Mouse (Mus musculus) lung, postnatal 10 days (tissue): Measurements from ENCODE around the gene Zfp85.
A peak's percentile ranks its signal among the peaks of the same experiment; 100 is the strongest.
"Not testable (repeated sequence)": the region's sequence is repeated elsewhere in the genome, so short reads cannot be mapped to it uniquely, and the experiment has no call there.

Experiments used
- DNase-seq: peaks from one replicate; pipeline ENCODE4 v3.0.0; 2021

Zfp85 gene

DNA sequence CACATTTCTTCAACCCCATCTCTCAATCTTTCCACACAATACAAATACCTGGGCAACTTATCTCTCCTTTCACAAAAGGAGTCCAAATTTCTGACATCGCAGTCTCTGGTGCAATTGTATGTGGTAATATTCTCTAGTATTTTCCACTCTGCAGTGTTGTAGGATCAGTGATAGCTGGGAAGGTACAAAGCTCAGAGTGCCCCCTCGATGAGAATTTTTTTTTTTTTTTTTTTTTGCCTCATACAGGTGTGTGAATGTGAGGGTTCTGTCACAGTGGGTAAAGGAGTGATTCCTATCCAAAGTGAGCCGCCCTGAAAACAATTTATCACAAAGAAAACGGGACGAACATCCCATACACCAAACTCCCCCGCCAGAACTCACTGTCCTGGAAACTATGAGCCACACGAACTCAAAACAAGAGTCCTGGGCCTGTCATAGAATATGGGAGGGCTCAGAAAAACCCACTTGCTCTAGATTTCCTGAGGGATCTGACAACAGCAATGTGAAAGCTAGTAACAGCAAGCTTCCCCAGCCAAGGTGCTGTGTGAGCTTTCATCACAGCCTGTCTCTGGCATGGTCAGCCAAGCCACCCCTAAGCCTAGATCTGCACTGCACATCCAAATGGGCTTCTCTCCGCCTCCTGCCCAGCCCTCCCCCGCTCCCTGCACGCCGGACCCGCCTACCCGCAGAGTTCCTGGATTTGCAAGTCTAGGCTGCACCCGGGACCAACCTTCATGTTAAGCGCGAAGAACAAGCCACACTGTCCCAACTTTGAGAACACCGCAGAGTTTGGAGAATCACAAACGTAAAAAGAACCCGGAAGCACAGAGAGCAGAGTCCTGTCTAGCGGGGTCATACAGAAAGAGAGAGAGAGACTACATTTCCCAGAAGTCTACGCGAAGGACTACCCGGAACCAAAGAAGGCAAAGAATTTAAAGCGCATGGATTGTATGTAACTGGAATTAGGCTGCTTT, at the start of gene Zfp85:
Gene Zfp85, minus strand, starts transcription at position 896 of the 974 bp plus-strand sequence.
- peak; percentile 77 for DNase-seq

DNA sequence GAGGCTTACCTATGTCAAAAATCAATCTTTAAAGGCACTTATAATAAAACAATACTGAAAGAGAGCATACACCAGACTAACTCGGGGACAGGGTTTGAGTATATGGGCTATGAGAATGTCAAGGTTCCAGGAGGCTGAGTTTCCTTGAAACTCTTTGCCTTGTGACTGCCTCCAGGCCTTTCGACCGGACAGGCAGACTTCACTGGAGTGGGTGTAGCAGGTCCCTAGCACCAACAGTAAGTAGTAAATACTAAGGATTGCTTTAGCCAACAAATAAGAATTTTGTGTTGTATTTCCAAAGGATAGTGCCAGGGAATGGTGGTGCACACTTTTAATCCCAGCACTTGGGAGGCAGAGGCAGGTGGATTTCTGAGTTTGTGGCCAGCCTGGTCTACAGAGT, 44.1 kb upstream of the Zfp85 start:
- DNase-seq = not testable (repeated sequence)

DNA sequence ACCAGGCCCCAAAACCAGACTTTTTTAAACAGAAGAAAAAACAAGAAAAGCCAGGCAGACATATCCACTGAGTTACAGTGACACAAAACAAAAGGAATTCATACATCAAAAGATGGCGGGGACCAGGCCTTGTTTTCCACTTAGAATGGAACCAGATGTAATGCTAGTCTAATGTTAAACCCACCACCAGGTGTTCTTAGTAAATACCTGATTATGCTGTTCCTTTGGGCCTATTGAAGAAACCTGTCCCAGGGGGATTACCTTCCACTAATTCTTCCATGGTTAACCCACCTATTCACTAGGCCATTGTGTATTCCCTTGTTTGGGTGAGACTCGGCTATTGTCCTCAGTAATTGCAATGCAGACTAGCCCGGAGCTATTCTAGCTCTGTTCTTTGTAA, 43.6 kb upstream of the Zfp85 start:
- no peak for DNase-seq

DNA sequence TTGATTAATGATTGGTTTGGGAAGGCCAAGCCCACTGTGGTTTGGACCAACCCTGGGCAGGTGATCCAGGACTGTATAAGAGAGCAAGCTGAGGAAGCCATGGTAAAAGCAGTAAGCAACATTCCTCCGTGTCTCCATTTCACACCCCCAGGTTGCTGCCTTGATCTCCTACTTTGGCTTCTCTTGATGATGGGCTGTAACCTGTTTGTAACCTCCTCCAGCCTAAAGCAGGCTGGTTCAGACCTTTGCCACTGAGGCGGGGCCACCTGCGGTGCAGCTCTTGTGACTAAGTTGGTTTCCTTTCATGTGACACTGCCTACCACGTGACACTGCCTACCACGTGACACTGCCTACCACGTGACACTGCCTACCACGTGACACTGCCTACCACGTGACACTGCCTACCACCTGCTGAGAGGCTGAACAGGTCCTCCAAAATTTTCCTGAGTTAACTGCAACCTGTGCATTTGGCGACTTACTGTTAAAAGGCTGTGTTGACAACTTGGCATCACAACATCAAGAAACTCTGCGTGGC, 37.0 kb upstream of the Zfp85 start:
- no peak for DNase-seq

DNA sequence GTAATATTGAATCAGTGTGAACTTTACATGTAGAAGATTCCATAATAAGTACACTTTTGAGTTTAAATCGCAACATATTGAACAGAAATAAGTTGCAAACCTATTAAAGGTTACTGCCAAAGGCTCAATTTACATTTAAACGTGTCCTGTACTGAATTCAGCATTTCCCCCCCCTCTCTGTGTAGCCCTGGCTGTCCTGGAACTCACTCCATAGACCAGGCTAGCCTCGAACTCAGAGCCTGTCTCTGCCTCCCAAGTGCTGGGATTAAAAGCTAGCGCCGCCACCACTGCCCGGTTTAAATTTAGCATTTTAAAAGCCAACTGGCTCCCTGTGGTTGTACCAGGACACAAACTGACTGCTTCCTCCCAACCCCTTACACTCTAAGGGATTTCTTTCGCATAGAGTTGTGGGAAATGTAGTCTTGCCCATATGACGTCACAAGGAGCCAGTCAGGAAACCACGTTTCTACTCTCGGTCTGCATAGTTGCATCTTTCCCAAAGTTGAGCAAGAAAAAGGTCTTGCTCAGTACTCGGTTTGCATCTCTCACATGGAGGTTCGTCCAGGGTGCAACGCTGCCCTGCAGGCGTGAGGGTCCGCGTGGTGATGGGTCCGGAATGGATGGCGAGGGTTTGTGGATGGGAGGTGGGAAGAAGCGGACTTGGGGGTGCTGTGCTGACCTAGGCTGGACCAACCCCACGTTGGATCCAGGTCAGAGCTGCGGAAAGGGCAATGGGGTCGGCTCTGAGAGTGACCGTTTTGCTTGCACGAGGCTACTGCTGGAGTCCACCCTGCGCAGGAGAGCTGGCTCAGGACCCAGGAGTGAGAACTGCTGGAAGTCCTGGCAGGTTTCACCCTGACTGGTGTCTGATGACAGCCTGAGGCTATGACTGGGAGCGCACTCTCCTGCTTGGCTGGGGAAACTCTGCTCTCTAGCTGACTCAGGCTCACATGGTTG, 24.5 kb upstream of the Zfp85 start, which contains the start of gene Zfp493:
Gene Zfp493, plus strand, starts transcription at position 429 of the 957 bp plus-strand sequence.
- peak; percentile 84 for DNase-seq

- no peak for DNase-seq
These were observed 8.2 kb upstream of the Zfp85 start for GRCm38 (mm10) chr13:67763031-67763768.

GRCm38 (mm10) chr13:67759966-67760365, 4.9 kb upstream of the Zfp85 start:
- DNase-seq = no peak

GRCm38 (mm10) chr13:67755761-67756160, 733 bp upstream of the Zfp85 start:
- DNase-seq = no peak

GRCm38 (mm10) chr13:67743896-67744295, 11.1 kb downstream of the Zfp85 start:
- DNase-seq = no peak

DNA sequence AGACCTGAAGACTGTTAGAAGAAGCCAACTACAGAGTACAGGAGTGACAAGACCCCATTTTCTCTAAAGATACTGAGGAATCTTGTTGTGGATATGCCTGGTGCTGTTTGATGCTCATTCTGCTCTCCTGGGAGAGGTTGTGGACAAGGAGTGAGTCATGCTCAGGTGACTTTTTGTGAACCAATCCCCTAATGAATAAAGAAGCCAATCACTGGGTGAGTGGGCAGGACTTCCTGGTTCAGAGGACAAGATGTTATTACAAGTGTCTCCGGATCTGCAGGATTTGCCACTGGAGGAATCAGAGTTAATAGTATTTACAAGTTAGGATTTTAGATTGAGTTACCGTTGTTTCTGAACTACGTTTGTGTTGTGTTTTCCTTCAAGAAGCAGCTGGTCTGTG, 12.1 kb downstream of the Zfp85 start:
- DNase-seq = no peak

GRCm38 (mm10) chr13:67734391-67734790, 20.6 kb downstream of the Zfp85 start:
- DNase-seq = not testable (repeated sequence)

GRCm38 (mm10) chr13:67729441-67729840, 25.6 kb downstream of the Zfp85 start:
- DNase-seq = peak; percentile 47

DNA sequence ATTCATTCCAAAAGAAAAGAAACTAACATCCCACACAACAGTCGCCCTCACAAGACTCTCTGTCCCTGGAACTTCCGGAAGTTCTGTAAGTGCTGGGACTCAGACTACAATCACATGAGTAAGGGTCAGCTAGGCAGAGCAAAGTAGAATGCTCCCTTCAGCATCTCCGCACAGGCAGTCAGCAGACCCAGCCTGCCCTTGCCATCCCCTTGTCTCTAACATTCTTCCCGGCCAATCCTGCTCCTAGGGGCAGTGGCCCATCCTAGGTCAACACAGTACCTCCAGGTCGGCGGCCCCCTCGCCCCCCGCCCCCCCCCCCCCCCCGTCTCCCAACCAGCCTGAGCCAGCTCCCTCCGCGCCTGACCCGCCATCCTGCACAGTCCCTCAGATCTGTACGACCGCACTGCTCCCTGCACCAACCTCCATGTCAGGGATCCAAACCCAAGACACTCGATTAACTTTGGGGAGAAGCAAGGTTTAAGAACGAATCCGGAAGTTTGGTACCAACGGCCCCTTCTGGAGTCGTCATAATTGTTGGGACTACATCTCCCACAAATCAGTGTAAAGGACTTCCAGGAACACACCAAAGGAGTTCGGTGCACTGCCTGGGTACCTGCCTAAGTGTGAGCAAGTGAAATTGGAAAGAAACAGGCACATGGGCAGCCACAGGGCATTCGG, 26.2 kb downstream of the Zfp85 start, which contains the start of gene Zfp65:
Gene Zfp65, minus strand, starts transcription at position 533 of the 678 bp plus-strand sequence.
- DNase-seq = peak; percentile 58

- DNase-seq = no peak
These were observed 26.9 kb downstream of the Zfp85 start for GRCm38 (mm10) chr13:67728106-67728505.

GRCm38 (mm10) chr13:67725331-67725730, 29.7 kb downstream of the Zfp85 start:
- DNase-seq = not testable (repeated sequence)

DNA sequence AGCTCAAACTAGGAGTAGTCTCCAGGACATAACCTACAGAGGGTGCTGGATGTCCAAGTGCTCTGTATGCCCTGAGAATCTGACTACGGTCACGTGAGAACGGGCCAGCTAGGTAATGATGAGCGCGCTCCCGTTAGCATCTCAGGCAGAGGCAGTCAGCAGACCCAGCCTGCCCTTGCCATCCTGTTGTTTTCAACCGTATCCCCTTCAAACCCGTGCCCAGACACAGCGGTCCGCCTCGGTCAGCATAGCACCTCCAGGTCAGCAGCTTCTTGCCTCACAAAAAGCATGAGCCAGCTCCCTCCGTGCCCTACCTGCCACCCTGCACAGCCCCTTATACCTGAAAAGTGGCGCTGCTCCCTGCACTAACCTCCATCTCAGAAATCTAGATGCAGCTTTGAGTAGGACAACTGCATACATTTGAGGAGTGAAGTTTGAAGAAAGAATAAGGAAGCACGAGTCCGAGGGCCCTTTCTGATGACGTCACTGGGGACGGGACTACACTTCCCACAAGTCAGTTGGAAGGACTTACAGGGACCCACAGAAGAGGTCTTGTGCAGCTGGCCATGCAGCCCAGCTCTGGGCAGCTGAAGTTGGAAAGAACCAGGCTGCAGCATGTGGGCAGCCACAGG, 31.1 kb downstream of the Zfp85 start:
- peak; percentile 94 for DNase-seq
